Mouse (Mus musculus) spleen, adult 2 months (tissue): ENCODE data around the gene Adm. TPM values are rescaled to one million over a fixed set of nuclear protein-coding genes. Genes with fewer than 3 reads are reported as not detected.

Experiments used
- DNase-seq, 2 experiments: peaks; one replicate each; pipeline versions ENCODE4 v3.0.0 to v3.0.0-alpha.2; 2012 to 2021; ENCODE audit warnings: low spot score in 2 of 2, low read depth in 1 of 2
- H3K27ac ChIP-seq: fragments of 200-500 bp; 2 replicates; pipeline ENCODE4 v1.5.1; 2012; ENCODE audit warnings: low read length, inconsistent platforms; ENCODE audit not compliant: insufficient read depth
- H3K27me3 ChIP-seq: fragments of 200-500 bp; 2 replicates; pipeline ENCODE4 v1.6.1; 2012; ENCODE audit warnings: mild to moderate bottlenecking, moderate library complexity, low read length, inconsistent platforms; ENCODE audit not compliant: control insufficient read depth, insufficient read depth
- H3K36me3 ChIP-seq: fragments of 200-500 bp; 2 replicates; pipeline ENCODE4 v1.6.1; 2012; ENCODE audit warnings: mild to moderate bottlenecking, low read length, inconsistent platforms; ENCODE audit not compliant: control insufficient read depth, insufficient read depth
- H3K4me1 ChIP-seq: fragments of 200-500 bp; 2 replicates; pipeline ENCODE4 v1.6.1; 2011; ENCODE audit warnings: inconsistent platforms; ENCODE audit not compliant: control insufficient read depth, insufficient read depth, insufficient read length
- H3K4me3 ChIP-seq: fragments of 200-500 bp; 2 replicates; pipeline ENCODE4 v1.5.1; 2011; ENCODE audit warnings: mild to moderate bottlenecking, inconsistent platforms; ENCODE audit not compliant: insufficient read depth, insufficient read length; ENCODE audit errors: extremely low read depth
- CTCF ChIP-seq: fragments of 200-500 bp; IDR thresholded peaks from 2 replicates; pipeline ENCODE4 v1.5.1; 2011; ENCODE audit warnings: mild to moderate bottlenecking, inconsistent platforms; ENCODE audit not compliant: insufficient read depth, insufficient read length, insufficient replicate concordance; ENCODE audit errors: extremely low read depth
- POLR2A ChIP-seq: fragments of 200-500 bp; IDR thresholded peaks from 2 replicates; pipeline ENCODE4 v1.6.1; 2011; ENCODE audit warnings: low read depth, low read length, inconsistent platforms
- WGBS: fragments of 180-500 bp; shearing (Covaris S2); methylation state at CpG from one replicate; pipeline ENCODE4 v1.1.7; 2018; 5-methylcytosine and 5-hydroxymethylcytosine counted together
- polyA plus RNA-seq: library from polyadenylated mRNA; depleted of rRNA; stranded (reverse); fragments of >200 nt; gene quantifications from 2 replicates; pipeline ENCODE4 v1.2.3, GENCODE M21; 2012

The Adm gene
- polyA plus RNA-seq, 1 experiment = 3.5 TPM

DNA sequence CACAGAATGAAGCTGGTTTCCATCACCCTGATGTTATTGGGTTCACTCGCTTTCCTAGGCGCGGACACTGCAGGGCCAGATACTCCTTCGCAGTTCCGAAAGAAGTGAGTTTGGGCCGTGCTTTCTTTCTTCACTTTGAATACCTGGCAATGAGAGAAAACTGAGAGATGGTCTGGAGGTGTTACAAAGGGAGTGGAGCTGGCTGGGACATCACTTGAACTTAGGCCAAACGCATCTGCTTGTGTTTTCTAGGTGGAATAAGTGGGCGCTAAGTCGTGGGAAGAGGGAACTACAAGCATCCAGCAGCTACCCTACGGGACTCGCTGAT, 776 bp downstream of the Adm start:
- Histone ChIP-seq H3K27me3 (peaks cover 22% of the 10 kb centered on the region), H3K4me3 (peak overlapping the region; percentile 48), H3K27ac (no peak overlapping the region), H3K4me1 (peaks cover 19% of the 10 kb centered on the region), H3K36me3 (no peaks in the 10 kb centered on the region)
- WGBS = 6% methylated on average over 11 of the region's 11 CpGs
- TF ChIP-seq CTCF (no peak), POLR2A (no peak)
- no peak for DNase-seq

- Histone ChIP-seq H3K36me3 (no peaks in the 10 kb centered on the region), H3K4me3 (peak overlapping the region; percentile 48), H3K4me1 (peaks cover 19% of the 10 kb centered on the region), H3K27me3 (peaks cover 22% of the 10 kb centered on the region), H3K27ac (no peak overlapping the region)
- DNase-seq = no peak
- TF ChIP-seq CTCF (no peak), POLR2A (no peak)
- WGBS = 3% methylated on average over 33 of the region's 33 CpGs
These were observed 1.3 kb downstream of the Adm start for GRCm38 (mm10) chr7:110628611-110629354.

DNA sequence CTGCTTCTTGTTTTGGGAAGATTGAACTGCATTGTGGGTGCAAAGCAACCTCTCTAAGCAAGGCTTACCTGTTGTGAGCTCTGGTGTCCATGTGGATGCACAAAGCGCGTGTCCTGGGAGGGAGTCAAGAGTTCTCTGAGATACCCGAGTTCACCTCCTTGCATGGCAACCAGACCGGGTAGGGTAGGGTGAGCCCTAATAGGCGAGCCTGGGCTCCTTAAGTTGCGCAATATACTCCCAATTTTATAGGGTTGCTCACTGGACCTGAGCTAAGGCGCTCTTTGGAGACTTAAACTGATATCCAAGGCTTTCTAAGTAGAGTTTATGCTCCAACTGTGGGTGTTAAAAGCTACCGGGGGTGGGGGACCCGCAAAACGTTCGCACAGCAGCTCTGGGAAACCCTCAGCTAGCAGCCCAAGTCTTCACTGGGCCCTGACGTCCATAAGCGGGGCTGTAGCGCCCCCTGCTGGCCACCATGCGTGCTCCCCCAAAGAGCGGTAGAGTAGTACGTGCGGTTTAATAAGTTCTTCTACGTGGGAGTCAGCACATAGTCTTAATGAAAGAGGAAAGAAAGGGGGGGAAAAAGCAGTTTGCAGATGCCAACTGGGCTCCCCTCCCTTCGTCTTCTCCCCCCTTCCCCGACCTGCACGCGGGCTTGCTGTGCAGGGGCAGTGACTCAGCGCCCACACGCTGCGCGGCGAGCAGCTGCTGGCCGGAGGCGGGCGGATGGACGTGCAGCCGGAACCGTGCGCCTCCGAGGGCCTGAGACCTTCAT, 2.6 kb downstream of the Adm start:
- peaks cover 19% of the 10 kb centered on the region for H3K4me1 ChIP-seq
- H3K27me3 ChIP-seq = peaks cover 22% of the 10 kb centered on the region
- peak; percentile 67 to 78 for DNase-seq
- H3K36me3 ChIP-seq = no peaks in the 10 kb centered on the region
- no peak overlapping the region for H3K27ac ChIP-seq
- no peak for TF ChIP-seq POLR2A
- peak; percentile 98 for TF ChIP-seq CTCF
- H3K4me3 ChIP-seq = peak overlapping the region; percentile 56; the same call in 1 of the 2 replicates
- WGBS = 5% methylated on average over 36 of the region's 36 CpGs

- DNase-seq = no peak
- Histone ChIP-seq H3K36me3 (no peaks in the 10 kb centered on the region), H3K27ac (no peak overlapping the region), H3K27me3 (peaks cover 20% of the 10 kb centered on the region), H3K4me3 (no peak overlapping the region), H3K4me1 (peaks cover 16% of the 10 kb centered on the region)
- WGBS = 12% methylated on average over 16 of the region's 16 CpGs
- TF ChIP-seq POLR2A (no peak), CTCF (no peak)
These were observed 3.9 kb downstream of the Adm start for GRCm38 (mm10) chr7:110631136-110631888.

DNA sequence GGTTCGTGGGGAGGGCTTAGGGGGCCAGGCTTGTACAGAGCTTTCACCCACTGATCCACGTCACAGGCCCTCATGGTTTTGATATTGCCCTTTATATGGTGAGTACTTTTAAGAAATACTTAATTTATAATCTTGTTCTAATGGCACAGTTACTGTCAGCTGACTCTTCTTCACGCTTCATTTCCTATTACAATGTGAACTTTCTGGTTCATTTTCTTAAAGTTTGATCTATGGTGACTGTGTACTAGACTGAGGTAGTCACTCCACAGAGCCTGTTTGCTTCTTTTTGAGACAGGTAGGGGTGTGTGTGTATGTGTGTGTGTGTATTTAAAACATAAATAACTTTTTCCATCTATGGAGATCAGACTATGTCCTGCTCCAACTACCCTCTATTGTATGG, 8.5 kb downstream of the Adm start:
- no peak for TF ChIP-seq CTCF
- TF ChIP-seq POLR2A = no peak
- 0 out of 2 replicates have a peak, but pooled peaks cover 2% of the 10 kb centered on the region for H3K4me1 ChIP-seq
- H3K27ac ChIP-seq = no peak overlapping the region
- DNase-seq = no peak
- no peak overlapping the region for H3K4me3 ChIP-seq
- H3K36me3 ChIP-seq = no peaks in the 10 kb centered on the region
- WGBS = 78% methylated on average over 3 of the region's 3 CpGs
- H3K27me3 ChIP-seq = no peaks in the 10 kb centered on the region

- Histone ChIP-seq H3K27me3 (no peaks in the 10 kb centered on the region), H3K4me1 (no peaks in the 10 kb centered on the region)
- 80% methylated on average over 1 of the region's 1 CpGs for WGBS
These were observed 9.1 kb downstream of the Adm start for GRCm38 (mm10) chr7:110636559-110636958.

More at GRCm38 (mm10) chr7:110636559-110636958, 9.1 kb downstream of the Adm start:
- Histone ChIP-seq H3K27ac (no peak overlapping the region), H3K4me3 (no peak overlapping the region), H3K36me3 (no peaks in the 10 kb centered on the region)
- TF ChIP-seq CTCF (no peak), POLR2A (no peak)
- no peak for DNase-seq
